Mouse (Mus musculus) retina, embryonic 14.5 days (tissue): Measurements from ENCODE around the gene Fmnl1.

Experiments used
- DNase-seq: peaks from one replicate; pipeline ENCODE4 v3.0.0-alpha.2; 2015; ENCODE audit warnings: low spot score

Gene Fmnl1

GRCm38 (mm10) chr11:103223444-103223843, 52.5 kb downstream of the Fmnl1 start:
- no peak for DNase-seq

- DNase-seq = no peak
Measured at GRCm38 (mm10) chr11:103223951-103224456, 53.1 kb downstream of the Fmnl1 start.

- DNase-seq = no peak
Measured at GRCm38 (mm10) chr11:103229608-103230007, 58.7 kb downstream of the Fmnl1 start.

- DNase-seq = no peak
Measured at GRCm38 (mm10) chr11:103230626-103231025, 59.7 kb downstream of the Fmnl1 start.

- no peak for DNase-seq
Measured at GRCm38 (mm10) chr11:103231367-103231766, 60.5 kb downstream of the Fmnl1 start.

- peak; percentile 89 for DNase-seq
Measured at GRCm38 (mm10) chr11:103232966-103233365, 62.1 kb downstream of the Fmnl1 start.

GRCm38 (mm10) chr11:103234447-103234846, 63.5 kb downstream of the Fmnl1 start:
- no peak for DNase-seq

- no peak for DNase-seq
Measured at GRCm38 (mm10) chr11:103235702-103236101, 64.8 kb downstream of the Fmnl1 start.

GRCm38 (mm10) chr11:103236431-103236830, 65.5 kb downstream of the Fmnl1 start:
- DNase-seq = no peak

GRCm38 (mm10) chr11:103236903-103237302, 66.0 kb downstream of the Fmnl1 start:
- no peak for DNase-seq

GRCm38 (mm10) chr11:103237757-103238156, 66.8 kb downstream of the Fmnl1 start:
- DNase-seq = no peak

- DNase-seq = no peak
Measured at GRCm38 (mm10) chr11:103240740-103241139, 69.8 kb downstream of the Fmnl1 start.

GRCm38 (mm10) chr11:103244856-103245255, 73.9 kb downstream of the Fmnl1 start:
- no peak for DNase-seq

- peak; percentile 40 for DNase-seq
Measured at GRCm38 (mm10) chr11:103246081-103246730, 75.3 kb downstream of the Fmnl1 start.

GRCm38 (mm10) chr11:103246731-103247290, 75.9 kb downstream of the Fmnl1 start:
- peak; percentile 17 for DNase-seq

GRCm38 (mm10) chr11:103247504-103248177, 76.7 kb downstream of the Fmnl1 start:
- no peak for DNase-seq
